Mouse (Mus musculus) spleen, postnatal 4 days (tissue): Measurements from ENCODE around the gene Ddx5.
"Not testable (repeated sequence)": the region's sequence is repeated elsewhere in the genome, so short reads cannot be mapped to it uniquely, and the experiment has no call there.

ENCODE experiments used
- DNase-seq, 2 experiments: peaks; one replicate each; pipeline ENCODE4 v3.0.0; 2022; ENCODE audit warnings: low spot score in 2 of 2

Gene Ddx5

GRCm38 (mm10) chr11:106788026-106788774 is 785 bp downstream of the Ddx5 start:
- DNase-seq = peak; percentile 100

GRCm38 (mm10) chr11:106787131-106788025 is 1.6 kb downstream of the Ddx5 start:
- DNase-seq = peak; percentile 92 to 95

GRCm38 (mm10) chr11:106785043-106785442 is 3.9 kb downstream of the Ddx5 start:
- no peak for DNase-seq

- no peak for DNase-seq
Observed at GRCm38 (mm10) chr11:106784476-106784875, 4.5 kb downstream of the Ddx5 start.

GRCm38 (mm10) chr11:106782841-106783764 is 5.9 kb downstream of the Ddx5 start:
- DNase-seq = no peak

- not testable (repeated sequence) for DNase-seq
Observed at GRCm38 (mm10) chr11:106782271-106782670, 6.7 kb downstream of the Ddx5 start.

- DNase-seq = no peak
Observed at GRCm38 (mm10) chr11:106780590-106781220, 8.3 kb downstream of the Ddx5 start.

- peak in 1 of 2 experiments; percentile 57 for DNase-seq
Observed at GRCm38 (mm10) chr11:106780089-106780425, 8.9 kb downstream of the Ddx5 start.

GRCm38 (mm10) chr11:106779388-106780088 is 9.4 kb downstream of the Ddx5 start, which contains the start of gene Polg2:
Gene Polg2, minus strand, starts transcription at chr11:106779537.
- DNase-seq = peak; percentile 89 to 95

GRCm38 (mm10) chr11:106778589-106779387 is 10.2 kb downstream of the Ddx5 start:
- DNase-seq = no peak

- DNase-seq = no peak
Observed at GRCm38 (mm10) chr11:106778132-106778531, 10.9 kb downstream of the Ddx5 start.

- no peak for DNase-seq
Observed at GRCm38 (mm10) chr11:106777395-106777794, 11.6 kb downstream of the Ddx5 start.

GRCm38 (mm10) chr11:106776960-106777359 is 12.0 kb downstream of the Ddx5 start:
- DNase-seq = no peak

- DNase-seq = no peak
Observed at GRCm38 (mm10) chr11:106773061-106773460, 15.9 kb downstream of the Ddx5 start.

GRCm38 (mm10) chr11:106770195-106770974 is 18.6 kb downstream of the Ddx5 start:
- DNase-seq = peak; percentile 54 to 74

GRCm38 (mm10) chr11:106767516-106767915 is 21.5 kb downstream of the Ddx5 start:
- no peak for DNase-seq

GRCm38 (mm10) chr11:106766611-106767162 is 22.3 kb downstream of the Ddx5 start:
- no peak for DNase-seq

GRCm38 (mm10) chr11:106762800-106763185 is 26.2 kb downstream of the Ddx5 start:
- peak in 1 of 2 experiments; percentile 65 for DNase-seq
